Mouse (Mus musculus): ENCODE data around the gene Gcdh.

DNA sequence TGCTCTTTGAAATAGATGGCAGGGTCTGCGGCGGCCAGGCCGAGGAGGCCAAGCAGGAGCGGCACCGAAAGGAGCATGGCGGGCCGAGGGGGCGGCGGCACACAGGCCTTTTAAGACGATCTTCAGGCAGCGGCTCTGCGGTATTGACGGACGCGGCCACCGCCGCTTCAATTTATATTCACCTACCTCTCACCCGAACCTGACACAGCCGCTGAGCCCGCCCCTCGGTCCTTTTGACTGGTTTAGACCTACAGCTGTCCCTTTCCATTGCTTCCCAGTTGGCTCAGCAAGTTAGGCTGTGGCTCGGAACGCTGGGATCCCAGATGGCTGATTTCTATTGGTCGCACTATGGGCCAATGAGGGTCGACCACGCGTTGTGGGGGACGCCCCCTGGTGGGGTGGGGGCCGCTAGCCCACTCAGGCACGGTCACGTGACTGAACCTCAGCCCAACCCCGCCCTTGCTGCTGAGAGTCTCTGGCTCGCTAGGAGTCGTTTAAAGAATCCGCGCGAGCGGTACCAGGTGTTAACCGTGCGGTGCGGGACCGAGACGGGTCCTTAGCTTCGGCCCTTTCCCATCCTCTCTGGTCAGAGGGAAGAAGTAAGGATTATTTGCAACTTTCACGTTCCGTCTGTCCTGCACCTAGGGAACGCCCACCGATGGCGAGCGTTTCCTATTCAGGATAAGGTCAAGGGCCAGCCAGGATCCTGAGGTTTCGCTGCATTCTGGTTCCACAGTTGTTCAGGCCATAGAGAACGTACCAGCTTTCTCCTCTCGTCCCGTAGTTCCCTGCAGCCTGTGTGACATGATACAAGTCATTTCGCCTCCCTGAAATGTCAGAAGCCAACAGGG is 46.8 kb downstream of the Gcdh start, which contains the start of gene Calr:
- no peak for TF ChIP-seq FLI1 (IDR thresholded peaks at IDR 0.05; ENCODE audit: low read length)
- TF ChIP-seq GATA1 (IDR thresholded peaks at IDR 0.05; ENCODE audit: borderline replicate concordance, low read length): no peak

All from megakaryocyte, embryonic 14.5 days (primary cell).